Mouse (Mus musculus) forebrain, embryonic 14.5 days (tissue): ENCODE data around the gene Gm28374. TPM values are rescaled to one million over a fixed set of nuclear protein-coding genes. Genes with fewer than 3 reads are reported as not detected.

Experiments
- ATAC-seq: fragments of 200-750 bp; cut with Nextera tagmentation; 2 replicates; pipeline ENCODE4 v1.8.0; 2017; ENCODE audit warnings: mild to moderate bottlenecking, moderate library complexity
- DNase-seq: peaks from one replicate; pipeline ENCODE4 v3.0.0-alpha.2; 2015; ENCODE audit warnings: low spot score
- H3K27ac ChIP-seq: fragments of 300-500 bp; sonication (generic); 2 replicates; pipeline ENCODE4 v1.5.1; 2014; ENCODE audit warnings: low read depth, mild to moderate bottlenecking, control low read depth, low read length, moderate library complexity
- H3K27me3 ChIP-seq: fragments of 300-500 bp; sonication (generic); replicated peaks from 2 replicates; pipeline ENCODE4 v1.6.1; 2014; ENCODE audit warnings: low read length, control low read depth, mixed read lengths; ENCODE audit not compliant: control insufficient read depth, insufficient read depth
- H3K36me3 ChIP-seq: fragments of 300-500 bp; sonication (generic); 2 replicates; pipeline ENCODE4 v1.6.1; 2014; ENCODE audit warnings: low read length, control low read depth; ENCODE audit not compliant: control insufficient read depth, insufficient read depth
- H3K4me1 ChIP-seq: fragments of 300-500 bp; sonication (generic); 2 replicates; pipeline ENCODE4 v1.6.1; 2014; ENCODE audit warnings: antibody characterized with exemption, low read length, control low read depth; ENCODE audit not compliant: control insufficient read depth, insufficient read depth
- H3K4me2 ChIP-seq: fragments of 300-500 bp; sonication (generic); 2 replicates; pipeline ENCODE4 v1.6.1; 2014; ENCODE audit warnings: mild to moderate bottlenecking, control low read depth, low read length
- H3K4me3 ChIP-seq: fragments of 300-500 bp; sonication (generic); 2 replicates; pipeline ENCODE4 v1.5.1; 2014; ENCODE audit warnings: low read depth, low read length, control low read depth
- H3K9ac ChIP-seq: fragments of 300-500 bp; sonication (generic); 2 replicates; pipeline ENCODE4 v1.6.1; 2014; ENCODE audit warnings: mild to moderate bottlenecking, low read length, control low read depth, moderate library complexity
- H3K9me3 ChIP-seq: fragments of 300-500 bp; sonication (generic); replicated peaks from 2 replicates; pipeline ENCODE4 v1.6.1; 2016; ENCODE audit warnings: low read length, control low read depth, mixed read lengths; ENCODE audit not compliant: control insufficient read depth
- WGBS: fragments of 180-500 bp; shearing (Covaris S2); extraction: QIAGEN DNeasy Blood & Tissue Kit; methylation state at CpG from one replicate; pipeline ENCODE4 v1.1.7; 2014; 5-methylcytosine and 5-hydroxymethylcytosine counted together
- polyA plus RNA-seq: library from polyadenylated mRNA; unstranded; fragments of >200 nt; fragmentation: Nextera tagmentation; extraction: Ambion mirVana; gene quantifications from 2 replicates; pipeline ENCODE4 v1.2.1, GENCODE M21; 2014

Gene Gm28374
- polyA plus RNA-seq, 1 experiment from 2014 or later: 1.4 TPM

DNA sequence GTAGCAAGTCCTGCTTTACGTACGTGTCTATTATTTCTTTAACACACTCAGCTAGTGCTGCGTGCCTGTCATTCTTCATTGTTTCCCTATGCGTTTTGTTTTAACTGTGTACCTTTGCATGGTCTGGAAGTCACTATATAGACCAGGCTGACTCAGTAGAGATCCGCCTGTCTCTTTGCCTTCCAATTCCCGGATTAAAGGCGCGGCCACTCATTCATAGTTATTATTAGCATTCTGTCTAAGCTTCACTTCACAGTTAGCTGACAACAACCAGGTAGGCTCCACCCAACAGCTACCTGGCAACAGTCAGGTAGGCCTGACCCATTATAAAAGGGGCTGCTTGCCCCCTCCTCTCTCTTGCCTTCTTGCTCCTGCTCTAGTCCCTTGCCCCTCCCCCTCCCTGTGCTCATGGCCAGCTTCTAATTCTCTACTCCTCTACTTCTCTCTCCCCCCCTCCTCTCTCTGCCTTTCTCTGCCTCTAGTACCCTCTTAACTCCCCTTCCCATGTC lies 36.7 kb upstream of the Gm28374 start:
- H3K36me3 ChIP-seq: peaks cover 29% of the 10 kb centered on the region
- no peaks in the 10 kb centered on the region for H3K27me3 ChIP-seq
- H3K4me1 ChIP-seq: peaks cover 13% of the 10 kb centered on the region
- peak overlapping the region; percentile 81 for H3K4me3 ChIP-seq
- 1% methylated on average over 8 of the region's 8 CpGs for WGBS
- DNase-seq (no peak), ATAC-seq (peak; percentile 54)
- H3K9me3 ChIP-seq: no peaks in the 10 kb centered on the region
- H3K9ac ChIP-seq: peak overlapping the region; percentile 86
- H3K27ac ChIP-seq: peak overlapping the region; percentile 90
- peak overlapping the region; percentile 86 for H3K4me2 ChIP-seq

DNA sequence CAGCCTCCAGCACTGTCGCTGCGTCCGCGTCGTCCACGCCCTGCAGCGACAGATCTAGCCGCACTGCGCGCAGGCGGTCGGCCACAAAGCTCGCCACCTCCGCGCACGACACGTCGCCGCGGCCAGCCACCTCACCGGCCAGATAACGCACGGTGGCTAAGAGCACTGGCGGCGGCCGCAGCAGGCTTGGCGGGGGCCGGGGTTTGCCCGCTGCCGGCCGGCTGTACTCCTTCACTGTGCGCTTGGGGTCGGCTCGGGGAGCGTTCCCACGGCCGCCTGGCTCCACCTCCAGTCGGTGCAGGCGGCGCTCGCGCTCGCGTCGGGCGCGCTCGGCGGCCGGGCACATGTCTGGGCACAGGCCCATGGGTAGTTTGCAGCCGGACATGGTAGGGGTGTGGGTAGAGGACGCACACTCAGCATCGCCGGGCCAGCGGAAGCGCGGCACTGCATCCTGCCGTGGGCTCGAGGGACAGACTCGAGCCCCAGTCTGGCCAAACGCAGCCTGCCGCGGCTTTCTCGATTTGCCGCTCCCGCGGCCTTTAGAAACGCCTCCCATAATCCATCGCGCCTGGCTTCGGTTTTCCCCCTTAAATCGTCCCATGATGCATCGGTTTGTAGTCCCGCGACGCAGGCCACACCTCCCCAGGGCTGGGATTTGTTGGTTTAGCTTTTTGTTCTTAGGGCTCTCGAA lies 36.1 kb upstream of the Gm28374 start, which contains the start of gene Sac3d1:
Gene Sac3d1 (minus strand): TSS at position 665 of the 691 bp plus-strand sequence.
- ATAC-seq (peak; percentile 92), DNase-seq (peak; percentile 98)
- under 1% methylated on average over 73 of the region's 77 CpGs for WGBS

DNA sequence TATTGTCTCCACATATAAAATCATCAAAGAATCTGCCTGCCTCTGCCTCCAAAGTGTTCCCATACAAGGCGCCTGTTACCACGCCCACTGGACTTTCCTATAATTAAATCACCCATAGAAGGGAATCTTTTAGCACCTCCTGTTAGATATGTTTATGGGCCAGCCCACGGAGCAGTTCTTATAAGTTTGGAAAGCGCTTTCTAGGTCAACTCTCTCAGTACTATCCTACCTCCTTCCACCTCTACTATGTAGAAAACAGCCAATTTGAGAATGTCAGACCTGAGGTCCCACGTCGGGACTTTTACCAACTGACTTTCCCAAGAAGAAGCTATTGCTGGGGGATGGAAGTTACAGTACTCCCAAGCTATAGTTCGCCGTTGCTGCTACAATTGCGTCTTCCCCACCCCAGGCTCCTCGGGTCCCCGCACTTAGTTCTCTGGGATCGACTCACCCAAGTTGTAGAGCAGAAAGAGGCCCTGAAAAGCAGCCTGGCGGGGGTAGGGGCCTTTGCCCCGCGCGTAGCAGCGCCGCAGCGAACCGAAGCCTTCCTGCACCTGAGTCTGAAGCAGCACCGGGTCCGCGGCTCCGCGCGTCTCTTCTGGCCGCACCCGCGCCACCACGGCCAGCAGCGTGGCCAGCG lies 35.4 kb upstream of the Gm28374 start:
- no peaks in the 10 kb centered on the region for H3K9me3 ChIP-seq
- H3K4me2 ChIP-seq: peak overlapping the region; percentile 86
- H3K4me1 ChIP-seq: peaks cover 13% of the 10 kb centered on the region
- ATAC-seq: no peak
- no peaks in the 10 kb centered on the region for H3K27me3 ChIP-seq
- peak overlapping the region; percentile 86 for H3K9ac ChIP-seq
- DNase-seq: no peak
- H3K27ac ChIP-seq: peak overlapping the region; percentile 90
- peaks cover 37% of the 10 kb centered on the region for H3K36me3 ChIP-seq
- 6% methylated on average over 32 of the region's 32 CpGs for WGBS
- H3K4me3 ChIP-seq: peak overlapping the region; percentile 81

More for the DNA sequence above, 36.1 kb upstream of the Gm28374 start, which contains the start of gene Sac3d1:
- Histone ChIP-seq H3K9me3 (no peaks in the 10 kb centered on the region), H3K9ac (peak within 1 kb of the TSS; percentile 86), H3K4me2 (peak within 1 kb of the TSS; percentile 86), H3K27me3 (no peaks in the 10 kb centered on the region), H3K27ac (peak within 1 kb of the TSS; percentile 90), H3K4me1 (peaks cover 13% of the 10 kb centered on the region), H3K36me3 (peaks cover 31% of the 10 kb centered on the region), H3K4me3 (peak within 1 kb of the TSS; percentile 81)

DNA sequence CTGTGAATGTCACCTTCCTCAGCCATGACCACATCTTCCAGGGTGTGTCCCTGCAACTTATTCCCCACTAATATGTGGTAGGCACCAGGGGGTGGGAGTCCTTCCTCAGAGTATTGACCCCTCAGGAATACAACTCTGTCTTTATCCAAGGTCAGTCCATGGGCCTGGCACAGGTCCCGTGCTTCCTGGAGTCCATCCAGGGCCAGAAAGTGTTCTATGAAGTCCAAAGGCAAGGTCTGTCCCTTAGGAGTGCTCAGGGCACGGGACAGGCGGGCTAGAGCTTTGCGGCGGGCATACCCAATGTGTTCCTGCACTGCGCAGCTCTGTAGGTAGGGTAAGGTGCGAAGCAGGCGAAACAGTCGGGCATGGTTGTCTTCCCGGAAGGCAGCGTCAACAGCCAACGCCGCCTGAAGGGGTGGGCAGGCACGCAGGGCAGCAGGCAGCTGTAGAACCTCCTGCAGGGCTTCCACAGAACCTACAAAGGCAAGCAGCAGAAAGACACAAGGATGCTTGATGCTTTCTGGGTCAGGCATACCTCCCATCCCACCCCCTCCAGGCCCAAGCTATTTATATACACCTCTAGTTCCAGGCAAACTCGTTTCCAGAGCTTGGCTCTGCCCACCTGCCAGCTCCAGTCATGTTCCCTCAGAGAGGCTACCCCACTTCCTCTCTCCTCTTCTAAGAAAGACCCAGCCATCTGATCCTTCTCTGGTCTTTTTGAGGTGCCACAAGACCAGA lies 34.2 kb upstream of the Gm28374 start:
- H3K4me1 ChIP-seq: peaks cover 13% of the 10 kb centered on the region
- peak overlapping the region; percentile 86 for H3K4me2 ChIP-seq
- no peaks in the 10 kb centered on the region for H3K9me3 ChIP-seq
- ATAC-seq (no peak), DNase-seq (no peak)
- no peak overlapping the region for H3K27ac ChIP-seq
- peaks cover 40% of the 10 kb centered on the region for H3K36me3 ChIP-seq
- H3K27me3 ChIP-seq: no peaks in the 10 kb centered on the region
- WGBS: 91% methylated on average over 15 of the region's 15 CpGs
- peak overlapping the region; percentile 35 for H3K9ac ChIP-seq
- H3K4me3 ChIP-seq: no peak overlapping the region

DNA sequence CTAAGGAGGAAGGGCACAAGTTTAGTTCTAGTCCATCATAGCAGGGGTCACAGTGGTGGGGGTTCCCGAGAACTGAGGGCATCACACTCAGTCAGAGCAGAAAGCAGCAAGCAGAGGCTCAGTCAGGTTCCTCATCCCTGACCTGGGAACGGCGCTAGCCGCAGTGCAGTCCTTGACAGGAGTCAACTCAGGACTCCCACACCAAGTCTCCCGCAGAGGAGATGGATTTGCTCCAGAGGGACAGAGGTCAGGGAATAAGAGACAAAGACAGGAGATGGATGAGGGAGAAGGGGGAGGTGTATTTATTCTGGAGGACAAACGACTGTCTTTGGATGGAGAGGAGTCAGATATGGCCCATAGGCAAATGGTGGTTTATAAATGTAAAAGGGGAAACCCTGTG lies 31.1 kb upstream of the Gm28374 start:
- H3K27me3 ChIP-seq: no peaks in the 10 kb centered on the region
- no peak overlapping the region for H3K27ac ChIP-seq
- no peaks in the 10 kb centered on the region for H3K9me3 ChIP-seq
- no peak overlapping the region for H3K9ac ChIP-seq
- no peak overlapping the region for H3K4me2 ChIP-seq
- no peak for ATAC-seq
- WGBS: 68% methylated on average over 6 of the region's 6 CpGs
- no peak for DNase-seq
- peaks cover 9% of the 10 kb centered on the region for H3K4me1 ChIP-seq
- H3K4me3 ChIP-seq: no peak overlapping the region
- peaks cover 40% of the 10 kb centered on the region for H3K36me3 ChIP-seq

DNA sequence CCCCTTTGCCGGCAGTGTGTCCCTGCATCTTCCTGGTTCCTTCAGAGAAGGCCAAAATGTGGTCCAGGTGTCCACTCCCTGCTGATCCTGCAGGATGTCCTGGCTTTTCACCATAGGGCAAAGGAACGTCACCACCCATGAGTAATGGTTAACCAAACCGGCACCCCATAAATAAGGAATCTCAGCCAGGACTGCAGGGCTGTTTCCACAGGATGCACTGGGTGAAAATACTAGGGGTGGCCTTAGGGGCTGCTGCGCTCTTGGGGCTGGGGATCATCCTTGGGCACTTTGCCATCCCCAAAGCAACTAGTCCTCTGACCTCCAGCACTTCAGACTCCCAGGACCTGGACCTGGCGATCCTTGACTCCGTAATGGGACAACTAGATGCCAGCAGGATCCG lies 23.5 kb upstream of the Gm28374 start, which contains the start of gene Naaladl1:
Gene Naaladl1 (plus strand): TSS at position 197 of the 400 bp plus-strand sequence.
- H3K4me3 ChIP-seq: no peak within 1 kb of the TSS
- 91% methylated on average over 7 of the region's 7 CpGs for WGBS

DNA sequence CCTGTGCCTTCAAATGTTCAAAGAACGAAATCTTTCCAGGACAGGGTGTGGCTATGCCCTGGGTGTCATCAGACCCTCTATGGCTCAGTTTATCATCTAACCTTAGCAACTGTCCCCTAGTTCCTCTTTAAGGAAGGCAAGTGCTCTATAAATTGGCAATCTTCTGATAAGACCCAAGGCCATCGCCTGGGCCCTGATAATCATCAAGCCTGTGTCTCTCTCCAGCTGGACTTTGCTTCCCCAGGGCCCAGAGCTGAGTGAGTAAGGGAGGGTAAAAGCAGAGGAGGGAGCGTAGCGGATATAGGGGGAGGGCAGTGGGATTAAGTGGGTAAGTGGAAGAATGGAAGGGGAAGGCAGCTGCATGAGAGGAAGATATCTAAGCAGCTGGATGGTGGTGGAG lies 22.4 kb upstream of the Gm28374 start:
- no peaks in the 10 kb centered on the region for H3K27me3 ChIP-seq
- H3K9ac ChIP-seq: no peak overlapping the region
- no peaks in the 10 kb centered on the region for H3K36me3 ChIP-seq
- ATAC-seq (no peak), DNase-seq (no peak)
- WGBS: 89% methylated on average over 4 of the region's 4 CpGs
- no peaks in the 10 kb centered on the region for H3K9me3 ChIP-seq
- H3K4me3 ChIP-seq: no peak overlapping the region
- no peak overlapping the region for H3K27ac ChIP-seq
- H3K4me2 ChIP-seq: no peak overlapping the region
- H3K4me1 ChIP-seq: no peaks in the 10 kb centered on the region

More for the DNA sequence above, 23.5 kb upstream of the Gm28374 start, which contains the start of gene Naaladl1:
- Histone ChIP-seq H3K4me1 (no peaks in the 10 kb centered on the region), H3K9me3 (no peaks in the 10 kb centered on the region), H3K27me3 (no peaks in the 10 kb centered on the region), H3K4me2 (no peak within 1 kb of the TSS), H3K27ac (no peak within 1 kb of the TSS), H3K36me3 (no peaks in the 10 kb centered on the region), H3K9ac (no peak within 1 kb of the TSS)
- ATAC-seq (no peak), DNase-seq (no peak)

DNA sequence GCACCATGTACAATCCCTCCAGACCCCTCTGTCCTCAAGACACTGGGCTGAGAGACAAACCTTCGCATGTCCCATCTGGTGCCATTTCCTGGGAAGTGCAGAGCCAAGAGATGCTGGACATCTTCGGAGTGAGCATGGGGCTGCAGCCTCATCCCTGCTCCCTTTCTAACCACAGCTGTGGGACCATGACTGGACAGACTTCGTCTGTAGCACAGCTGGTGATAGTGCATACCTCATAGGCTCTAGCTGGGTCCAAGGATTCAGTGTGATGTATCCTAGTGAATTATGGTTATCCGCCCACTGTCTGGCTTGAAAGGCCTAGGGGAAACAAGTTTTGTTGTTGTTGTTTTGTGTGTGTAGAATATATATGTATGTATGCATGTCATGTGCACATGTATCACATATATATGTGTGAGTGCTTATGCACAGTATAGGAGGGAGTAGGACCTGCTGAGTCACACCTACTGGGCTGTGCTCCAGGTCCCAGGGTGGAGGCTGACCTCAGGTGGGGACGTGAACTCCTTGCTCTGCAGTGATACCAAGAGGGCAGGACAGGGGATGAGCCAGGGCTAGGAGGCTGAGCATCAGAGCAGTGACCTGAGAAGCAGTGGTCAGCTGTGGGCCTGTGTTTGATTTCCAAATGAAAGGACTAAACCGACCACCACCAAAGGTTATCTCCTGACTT lies 20.3 kb upstream of the Gm28374 start:
- Histone ChIP-seq H3K4me3 (no peak overlapping the region), H3K36me3 (no peaks in the 10 kb centered on the region), H3K9me3 (no peaks in the 10 kb centered on the region), H3K4me2 (no peak overlapping the region), H3K27ac (no peak overlapping the region), H3K9ac (no peak overlapping the region), H3K27me3 (no peaks in the 10 kb centered on the region), H3K4me1 (no peaks in the 10 kb centered on the region)
- DNase-seq (no peak), ATAC-seq (no peak)
- 79% methylated on average over 6 of the region's 6 CpGs for WGBS
